Mouse (Mus musculus) adrenal gland, adult 2 months (tissue): ENCODE measurements around the gene Ggct. TPM values are rescaled to one million over a fixed set of nuclear protein-coding genes. Genes with fewer than 3 reads are reported as not detected.
"Not testable (repeated sequence)": the region's sequence is repeated elsewhere in the genome, so short reads cannot be mapped to it uniquely, and the experiment has no call there.

Experiments
- DNase-seq: peaks from one replicate; pipeline ENCODE4 v3.0.0; 2021
- polyA plus RNA-seq: library from polyadenylated mRNA; depleted of rRNA; stranded (reverse); fragments of >200 nt; gene quantifications from 2 replicates; pipeline ENCODE4 v1.2.3, GENCODE M21; 2012
- total RNA-seq, 2 experiments: library from RNA; stranded (reverse); gene quantifications; 2 replicates each; pipeline ENCODE4 v1.2.3; 2021

The Ggct gene
- total and polyA plus RNA-seq, 3 experiments = 0.97 to 6.4 (median 6.2) TPM

DNA sequence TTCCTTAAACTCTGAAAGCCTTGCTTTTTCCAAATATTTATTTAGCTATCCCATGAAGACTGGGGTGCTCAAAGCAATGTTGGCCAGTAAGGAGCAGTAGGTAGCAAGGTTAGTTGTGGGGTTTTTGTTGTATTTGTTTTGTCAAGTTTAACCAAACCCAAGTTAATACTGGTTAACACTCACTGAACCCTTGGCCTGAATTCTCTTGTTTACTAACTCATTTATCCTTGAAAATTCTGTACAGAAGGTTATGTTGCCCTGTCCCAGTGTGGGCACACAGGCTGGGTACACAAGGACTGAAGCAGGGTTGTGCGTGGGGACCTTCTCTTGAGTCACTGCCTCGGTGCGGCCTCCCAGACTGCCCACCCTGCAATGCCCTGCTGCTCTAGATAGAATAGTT is 3.6 kb upstream of the Ggct start:
- peak; percentile 24 for DNase-seq

DNA sequence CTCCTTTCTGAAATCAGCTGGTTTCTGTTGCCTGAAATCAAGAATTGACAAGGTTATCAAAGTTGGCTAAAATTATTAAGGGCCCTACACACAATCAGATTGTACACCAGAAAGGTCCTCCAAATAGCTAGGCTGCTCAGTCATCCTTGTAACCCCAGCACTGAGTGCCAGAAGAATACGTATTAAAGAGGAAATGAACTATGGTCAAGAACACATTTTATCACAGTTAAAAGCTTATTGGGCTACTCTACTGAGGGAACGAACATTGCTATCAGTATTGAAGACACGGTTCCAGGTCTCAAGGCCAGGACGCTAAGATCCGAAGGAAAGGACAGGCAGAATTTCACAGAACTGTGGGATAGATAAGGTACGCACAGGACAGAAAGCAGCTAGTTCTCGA is 609 bp downstream of the Ggct start:
- DNase-seq = no peak

DNA sequence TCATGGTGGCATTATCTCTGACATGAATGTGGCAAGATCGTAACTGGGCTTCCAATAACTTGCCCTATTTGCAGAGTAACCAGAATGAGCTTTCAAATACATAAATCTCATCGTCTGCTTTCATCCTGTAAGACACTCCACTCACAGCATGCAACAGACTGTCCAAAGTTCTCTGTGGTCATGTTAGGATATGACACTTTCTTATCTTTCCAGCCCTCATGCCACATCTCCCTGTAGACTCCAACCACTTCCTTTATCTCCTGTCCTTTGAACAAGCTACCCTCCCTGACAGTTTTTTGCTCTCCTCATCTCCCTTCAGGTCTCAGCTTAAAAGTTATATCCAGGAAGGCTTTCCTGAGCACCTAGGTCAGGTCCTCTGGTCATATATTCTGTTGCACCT is 1.6 kb downstream of the Ggct start:
- no peak for DNase-seq

DNA sequence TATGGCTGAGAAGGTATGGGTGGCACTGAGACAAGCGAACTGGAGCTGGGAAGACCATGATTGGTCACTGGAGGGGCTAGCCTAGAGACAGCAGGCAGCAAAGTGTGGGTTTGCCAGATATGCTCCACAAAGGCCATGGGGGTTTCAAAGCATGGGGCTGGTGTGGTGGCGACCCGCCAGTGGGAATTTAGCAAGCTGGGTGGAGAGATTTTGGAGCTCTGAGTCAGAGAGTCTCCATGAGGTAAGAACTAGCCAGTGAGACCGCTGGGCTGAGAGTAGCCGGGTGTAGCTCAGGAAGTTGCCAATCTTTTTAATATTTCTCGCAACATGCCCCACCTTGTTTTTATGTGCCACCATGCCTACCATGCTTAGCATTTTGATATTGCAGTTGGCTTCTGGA is 4.6 kb downstream of the Ggct start:
- DNase-seq = no peak

GRCm38 (mm10) chr6:54984096-54984495 is 8.7 kb downstream of the Ggct start:
- no peak for DNase-seq

DNA sequence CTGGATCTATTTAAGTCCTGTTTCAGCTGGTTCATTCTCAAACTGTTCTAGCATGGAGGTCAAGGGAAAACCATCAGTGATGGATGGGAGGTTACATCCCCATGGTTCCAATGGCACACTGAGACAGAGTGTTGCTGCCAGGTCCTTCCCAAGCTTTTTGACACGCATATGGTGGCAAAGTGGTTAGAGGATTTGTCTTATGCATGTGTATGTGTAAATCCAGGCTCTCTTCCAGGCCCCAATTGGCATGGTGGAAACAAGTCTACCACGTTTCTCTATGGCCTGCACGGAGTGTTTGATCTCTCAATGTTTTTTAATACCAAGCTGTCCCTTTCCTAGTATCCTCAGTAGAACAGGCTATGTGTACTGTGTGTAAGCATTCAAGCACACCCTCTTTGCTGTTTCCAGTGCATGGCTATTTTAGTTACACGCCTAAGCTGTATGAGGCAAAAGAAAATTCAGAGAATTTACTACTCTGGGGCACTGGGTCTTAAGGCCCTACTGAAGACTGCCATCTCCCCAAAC is 9.2 kb downstream of the Ggct start:
- no peak for DNase-seq

DNA sequence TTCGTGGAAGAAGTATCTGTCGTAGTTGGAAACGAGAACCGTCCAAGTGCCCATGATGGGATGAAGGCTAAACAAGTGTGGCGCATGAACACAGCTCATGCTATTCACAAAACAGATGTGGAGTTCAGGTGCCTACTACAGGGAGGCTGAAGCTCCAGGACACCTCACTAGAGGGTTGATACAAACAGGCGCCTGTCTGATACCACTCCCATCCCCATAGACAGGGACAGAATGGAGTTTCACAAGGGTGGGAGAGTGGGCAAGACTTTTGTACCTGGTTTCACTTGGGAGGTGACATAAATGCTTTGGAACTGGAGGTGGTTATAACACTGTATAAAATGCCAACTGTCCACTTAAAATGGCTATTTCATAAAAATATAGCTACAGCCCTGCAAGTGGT is 13.3 kb downstream of the Ggct start:
- no peak for DNase-seq

DNA sequence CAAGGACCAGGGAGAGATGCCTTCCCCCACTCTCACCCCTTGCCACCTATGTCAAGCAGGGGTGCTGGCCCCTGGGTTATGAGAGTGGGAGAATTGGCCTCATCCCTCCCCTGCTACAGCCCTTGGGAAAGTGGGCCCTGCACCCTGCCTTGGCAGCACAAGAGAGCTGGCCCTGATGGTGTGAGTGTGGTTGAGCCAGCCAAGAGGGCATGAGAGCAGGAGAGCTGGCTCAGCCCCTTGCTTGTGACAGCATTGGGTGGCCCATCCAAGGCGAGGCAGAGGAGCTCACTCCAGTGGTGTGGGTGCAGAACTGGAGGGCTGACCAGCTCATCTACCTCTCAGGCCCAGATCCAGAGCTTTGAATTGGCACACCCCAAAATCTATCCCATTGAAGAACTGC is 17.1 kb downstream of the Ggct start:
- no peak for DNase-seq

GRCm38 (mm10) chr6:54974501-54974900 is 18.2 kb downstream of the Ggct start:
- DNase-seq = peak; percentile 41

GRCm38 (mm10) chr6:54972929-54973211 is 19.9 kb downstream of the Ggct start:
- DNase-seq = no peak

DNA sequence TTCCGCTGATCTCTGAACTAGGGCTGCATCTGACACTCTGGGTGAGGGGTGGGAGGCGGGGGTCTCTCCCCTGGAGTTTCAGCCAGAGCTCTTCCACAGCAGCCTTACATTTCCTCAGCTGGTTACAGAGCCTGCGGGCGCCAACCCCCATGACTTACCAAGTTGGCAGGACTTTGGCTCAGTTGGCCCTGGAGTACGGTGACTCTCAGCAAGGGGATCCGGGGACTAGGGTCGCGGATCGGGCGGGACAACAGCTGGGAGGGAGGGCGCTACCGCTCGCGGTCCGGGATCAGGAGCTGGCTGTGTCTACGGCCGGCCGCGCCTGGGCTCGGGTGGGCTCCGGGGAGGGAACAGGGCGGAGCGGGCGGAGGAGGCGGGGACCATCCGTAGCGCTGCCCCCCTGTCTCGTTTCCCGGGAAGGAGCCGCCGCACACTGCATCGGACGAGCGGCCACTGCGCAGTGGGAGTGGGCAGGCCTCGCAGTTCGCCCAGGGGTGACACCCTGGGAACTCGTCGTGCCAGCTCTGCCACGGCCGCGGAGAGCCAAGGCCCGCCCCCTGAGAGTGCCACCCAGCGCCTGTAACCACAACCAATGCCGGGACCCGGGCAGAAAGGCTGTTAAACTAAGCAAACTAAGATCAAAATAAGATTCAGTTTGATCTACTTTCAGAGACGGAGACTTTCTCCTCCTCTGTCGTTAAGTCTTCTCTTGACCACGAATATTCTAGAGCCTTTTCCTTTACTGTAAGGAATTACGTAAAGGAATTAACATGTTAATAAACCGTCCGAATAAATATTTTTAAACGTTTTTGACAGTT is 20.4 kb downstream of the Ggct start, which contains the start of gene Nod1:
TSS of gene Nod1 (minus strand) at position 502 of the 818 bp plus-strand sequence.
- DNase-seq = peak; percentile 90

GRCm38 (mm10) chr6:54971731-54972110 is 21.0 kb downstream of the Ggct start:
- peak; percentile 48 for DNase-seq

GRCm38 (mm10) chr6:54970506-54970905 is 22.2 kb downstream of the Ggct start:
- DNase-seq = no peak

GRCm38 (mm10) chr6:54969801-54970200 is 22.9 kb downstream of the Ggct start:
- no peak for DNase-seq

DNA sequence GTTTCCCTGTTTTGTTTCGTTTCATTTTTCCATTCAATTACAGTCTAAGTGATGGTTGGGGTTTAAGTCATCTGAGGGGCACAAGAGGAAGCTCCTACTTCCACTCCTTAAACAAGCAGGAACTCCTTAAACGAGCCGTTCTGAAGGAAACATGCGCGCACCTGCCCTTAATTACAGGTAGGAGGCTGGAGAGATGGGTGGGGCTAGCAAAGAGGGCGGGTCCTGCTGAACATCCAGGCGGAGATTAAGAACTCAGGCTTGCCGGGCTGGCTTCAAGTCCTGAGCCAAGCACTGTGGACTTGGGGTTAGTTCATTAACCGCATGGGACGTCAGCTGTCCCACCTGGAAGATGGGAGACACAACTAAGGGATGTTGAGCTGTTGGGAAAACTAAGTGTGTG is 25.2 kb downstream of the Ggct start:
- no peak for DNase-seq

GRCm38 (mm10) chr6:54965234-54965633 is 27.5 kb downstream of the Ggct start:
- DNase-seq = no peak

- no peak for DNase-seq
Observed at GRCm38 (mm10) chr6:54964755-54965154, 28.0 kb downstream of the Ggct start.

DNA sequence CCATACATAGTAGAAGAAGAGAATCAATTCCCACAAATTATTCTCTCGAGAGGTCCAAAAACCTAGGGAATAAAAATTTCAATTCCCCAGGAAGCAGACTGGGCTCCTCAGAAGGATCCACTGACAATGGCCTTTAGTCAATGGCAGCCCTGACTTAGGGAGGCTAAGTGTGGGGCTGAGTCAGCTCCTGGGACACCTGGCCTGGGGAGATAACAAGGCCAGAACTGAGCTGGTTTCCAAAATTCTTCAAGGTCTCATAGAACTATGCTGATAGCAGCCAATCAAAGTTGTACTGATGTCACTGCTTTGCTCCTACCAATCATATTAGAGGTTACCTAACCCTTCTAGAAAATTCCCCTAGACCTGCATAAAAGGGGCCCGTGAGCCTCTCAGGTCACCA is 29.2 kb downstream of the Ggct start:
- DNase-seq = no peak

GRCm38 (mm10) chr6:54957655-54958054 is 35.1 kb downstream of the Ggct start:
- peak; percentile 44 for DNase-seq

GRCm38 (mm10) chr6:54956425-54956824 is 36.3 kb downstream of the Ggct start:
- peak; percentile 70 for DNase-seq

DNA sequence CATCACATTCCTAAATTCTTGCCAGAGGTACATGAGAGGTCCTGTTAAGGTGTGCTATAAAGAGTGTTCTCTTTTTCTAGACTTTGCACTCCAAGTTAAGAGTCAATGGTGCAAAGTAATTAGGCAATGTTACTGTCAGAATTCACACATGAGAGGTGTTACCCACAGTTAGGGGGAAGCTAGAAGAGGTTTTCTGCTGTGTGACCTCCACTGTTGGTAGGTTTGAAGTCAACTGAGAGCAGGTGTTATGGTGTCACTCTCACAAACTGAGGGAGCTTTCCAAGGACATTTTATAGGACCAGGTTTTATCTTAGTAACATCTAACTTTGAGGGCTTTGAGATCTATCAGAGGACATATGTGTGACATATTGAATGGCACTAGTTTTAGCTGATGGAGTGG is 36.8 kb downstream of the Ggct start:
- no peak for DNase-seq

GRCm38 (mm10) chr6:54954659-54955414 is 37.9 kb downstream of the Ggct start:
- DNase-seq = peak; percentile 76

DNA sequence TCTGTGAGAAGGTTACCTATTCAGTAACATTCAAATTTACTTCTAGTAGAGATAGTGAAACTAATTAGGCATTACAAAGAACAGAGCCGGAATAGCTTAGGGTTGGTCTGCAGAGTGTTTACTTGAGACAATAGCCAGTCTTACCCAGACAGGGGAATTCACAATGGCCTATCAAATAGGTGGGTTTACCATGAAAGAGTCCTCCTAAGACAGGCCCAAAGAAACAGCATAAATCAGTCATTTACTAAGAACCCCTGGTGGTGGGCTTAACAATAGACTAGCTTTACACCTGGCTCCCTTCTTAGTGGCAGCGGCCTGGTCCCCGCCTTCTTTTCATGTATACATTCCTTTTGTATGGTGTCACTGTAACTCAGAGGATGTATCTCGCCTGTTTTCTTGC is 39.4 kb downstream of the Ggct start:
- DNase-seq = not testable (repeated sequence)
